In genomic region chr11:73201597-73201996, GRCm38 (mm10) we compare ENCODE assay signal across 14 mouse cellular contexts. TPM values are rescaled to one million over a fixed set of nuclear protein-coding genes. Genes with fewer than 3 reads are reported as not detected.
DNase-seq lines count a peak whose midpoint lies in the region; ATAC-seq and TF ChIP-seq lines count a peak whose summit lies in the region.
"Had no signal": no experiment of that assay in that cellular context is flagged by ENCODE, and none has a peak within 500 bp of the region (broad histone marks: within the 10 kb centered on the region; RNA-seq: fewer than 3 reads in every experiment).

No protein-coding gene starts in this region.

- intact Hi-C loops in heart, postnatal 10 days (cut with DNase I) = no loop called here

- H3K9ac ChIP-seq in forebrain, postnatal 0 days = no peak overlapping the region
- no peak overlapping the region; the same call in 1 of the 2 replicates for H3K9ac ChIP-seq in liver, adult 2 months (ENCODE audit: low read depth, low read length)
- H3K9ac ChIP-seq in liver, embryonic 11.5 days (ENCODE audit: low read depth, low read length) = no peak overlapping the region
- H3K9ac ChIP-seq: embryonic facial prominence, embryonic 12.5 days; heart, embryonic 15.5 days; limb, embryonic 15.5 days had no signal

- no peaks in the 10 kb centered on the region; the same call in 1 of the 2 replicates for H3K27me3 ChIP-seq in forebrain, postnatal 0 days (ENCODE audit: insufficient read depth, low read length)
- H3K27me3 ChIP-seq in forebrain, embryonic 10.5 days (ENCODE audit: poor library complexity, severe bottlenecking) = peaks cover 16% of the 10 kb centered on the region
- H3K27me3 ChIP-seq in liver, adult 2 months (ENCODE audit: control insufficient read depth, insufficient read depth, low read length) = no peaks in the 10 kb centered on the region
- no peaks in the 10 kb centered on the region for H3K27me3 ChIP-seq in liver, embryonic 11.5 days (replicated peaks; ENCODE audit: control insufficient read depth, insufficient read depth, low read length)
- H3K27me3 ChIP-seq in kidney, adult 2 months (replicated peaks; ENCODE audit: control insufficient read depth, insufficient read depth, low read length) = no peaks in the 10 kb centered on the region
- H3K27me3 ChIP-seq: embryonic facial prominence, embryonic 12.5 days; heart, embryonic 15.5 days; limb, embryonic 15.5 days had no signal

- TF ChIP-seq CTCF in forebrain, postnatal 0 days (IDR thresholded peaks at IDR 0.05; ENCODE audit: low read depth) = 0 out of 2 replicates have a peak, but pooled peaks have one; percentile 20
- TF ChIP-seq CTCF in liver, adult 2 months (IDR thresholded peaks at IDR 0.05; ENCODE audit: low read depth, low read length) = no peak
- TF ChIP-seq CTCF in kidney, adult 2 months (conservative IDR thresholded peaks at IDR 0.05; ENCODE audit: insufficient read depth, insufficient read length, low read depth, low read length) = no peak

- H3K79me2 ChIP-seq in liver, adult 2 months (ENCODE audit: control insufficient read depth, insufficient read depth, low read length) = peaks cover 6% of the 10 kb centered on the region; the same call in 1 of the 2 replicates

- no peak overlapping the region for H3K4me3 ChIP-seq in forebrain, postnatal 0 days (ENCODE audit: low read depth, low read length)
- no peak overlapping the region for H3K4me3 ChIP-seq in forebrain, embryonic 10.5 days
- H3K4me3 ChIP-seq in liver, adult 2 months (ENCODE audit: insufficient read depth, low read depth, low read length) = no peak overlapping the region
- H3K4me3 ChIP-seq in liver, embryonic 11.5 days (ENCODE audit: low read depth, low read length) = no peak overlapping the region
- no peak overlapping the region for H3K4me3 ChIP-seq in kidney, adult 2 months (ENCODE audit: insufficient read depth, low read depth, low read length)
- H3K4me3 ChIP-seq: embryonic facial prominence, embryonic 12.5 days; heart, embryonic 15.5 days; limb, embryonic 15.5 days had no signal

- peaks cover 20% of the 10 kb centered on the region for H3K4me1 ChIP-seq in forebrain, postnatal 0 days (ENCODE audit: insufficient read depth)
- peaks cover 20% of the 10 kb centered on the region for H3K4me1 ChIP-seq in forebrain, embryonic 10.5 days
- peaks cover 12% of the 10 kb centered on the region for H3K4me1 ChIP-seq in liver, adult 2 months (ENCODE audit: control insufficient read depth, insufficient read depth, low read length)
- H3K4me1 ChIP-seq in liver, embryonic 11.5 days (replicated peaks; ENCODE audit: control insufficient read depth, insufficient read depth, low read length) = peaks cover 5% of the 10 kb centered on the region
- H3K4me1 ChIP-seq in kidney, adult 2 months (ENCODE audit: control insufficient read depth, insufficient read depth, low read length) = peaks cover 8% of the 10 kb centered on the region; the same call in 1 of the 2 replicates

- peaks cover 3% of the 10 kb centered on the region; the same call in 1 of the 2 replicates for H3K36me3 ChIP-seq in forebrain, postnatal 0 days (ENCODE audit: insufficient read depth)
- H3K36me3 ChIP-seq in forebrain, embryonic 10.5 days (replicated peaks) = no peaks in the 10 kb centered on the region
- H3K36me3 ChIP-seq in liver, adult 2 months (ENCODE audit: control insufficient read depth, insufficient read depth, low read length) = peaks cover 15% of the 10 kb centered on the region; the same call in 1 of the 2 replicates
- H3K36me3 ChIP-seq in liver, embryonic 11.5 days (ENCODE audit: control insufficient read depth, insufficient read depth, low read length) = no peaks in the 10 kb centered on the region
- no peaks in the 10 kb centered on the region for H3K36me3 ChIP-seq in kidney, adult 2 months (ENCODE audit: control insufficient read depth, insufficient read depth, low read length)
- H3K36me3 ChIP-seq: embryonic facial prominence, embryonic 12.5 days; heart, embryonic 15.5 days; limb, embryonic 15.5 days had no signal

- no peaks in the 10 kb centered on the region for H3K9me3 ChIP-seq in forebrain, postnatal 0 days (ENCODE audit: low read length)
- H3K9me3 ChIP-seq in forebrain, embryonic 10.5 days = no peaks in the 10 kb centered on the region
- no peaks in the 10 kb centered on the region for H3K9me3 ChIP-seq in liver, embryonic 11.5 days (ENCODE audit: control insufficient read depth, low read length)
- H3K9me3 ChIP-seq: embryonic facial prominence, embryonic 12.5 days; heart, embryonic 15.5 days; limb, embryonic 15.5 days had no signal

- no peak overlapping the region for H3K4me2 ChIP-seq in forebrain, postnatal 0 days (ENCODE audit: low read depth)
- H3K4me2 ChIP-seq in liver, embryonic 11.5 days = no peak overlapping the region
- H3K4me2 ChIP-seq: embryonic facial prominence, embryonic 12.5 days; heart, embryonic 15.5 days; limb, embryonic 15.5 days had no signal

- 26% methylated on average over 4 of the region's 4 CpGs for WGBS in forebrain, postnatal 0 days
- WGBS in forebrain, embryonic 10.5 days = 41% methylated on average over 4 of the region's 4 CpGs
- WGBS in liver, adult 2 months = 44% methylated on average over 4 of the region's 4 CpGs
- WGBS in liver, embryonic 11.5 days = 42% methylated on average over 4 of the region's 4 CpGs
- WGBS in kidney, adult 2 months = 50% methylated on average over 4 of the region's 4 CpGs

- no peak for TF ChIP-seq POLR2A in liver, adult 2 months (IDR thresholded peaks at IDR 0.05; ENCODE audit: extremely low read depth, insufficient read depth, low read length)
- no peak for TF ChIP-seq POLR2A in kidney, adult 2 months (IDR thresholded peaks at IDR 0.05; ENCODE audit: low read depth, low read length)

- no peak for ATAC-seq in forebrain, postnatal 0 days
- ATAC-seq in liver, embryonic 11.5 days (replicated peaks; ENCODE audit: low FRiP score) = no peak
- ATAC-seq: forebrain, embryonic 14.5 days had no signal

- H3K27ac ChIP-seq in forebrain, postnatal 0 days (ENCODE audit: low read depth, low read length) = no peak overlapping the region
- no peak overlapping the region for H3K27ac ChIP-seq in forebrain, embryonic 10.5 days
- peak overlapping the region; percentile 45 for H3K27ac ChIP-seq in liver, adult 2 months (replicated peaks; ENCODE audit: insufficient read depth, low read depth, low read length)
- no peak overlapping the region for H3K27ac ChIP-seq in liver, embryonic 11.5 days (ENCODE audit: low read depth, low read length)
- no peak overlapping the region for H3K27ac ChIP-seq in kidney, adult 2 months (ENCODE audit: insufficient read depth, low read depth, low read length)
- H3K27ac ChIP-seq: embryonic facial prominence, embryonic 12.5 days; heart, embryonic 15.5 days; limb, embryonic 15.5 days had no signal

- DNase-seq in forebrain, postnatal 0 days = no peak
- DNase-seq in forebrain, embryonic 10.5 days (ENCODE audit: extremely low spot score, low spot score) = no peak
- DNase-seq in liver, adult 2 months (ENCODE audit: extremely low read depth, low read depth, low spot score) = no peak
- no peak for DNase-seq in liver, embryonic 11.5 days (ENCODE audit: low spot score)
- DNase-seq in ES-CJ7 (ENCODE audit: low read depth, low spot score) = peak; percentile 21
- DNase-seq in heart, postnatal 10 days = peak; percentile 40 to 57
- DNase-seq in adrenal gland, adult 18-20 months (ENCODE audit: low spot score in 2 of 2) = no peak
- DNase-seq in kidney, adult 2 months = no peak

RNA-seq across cellular contexts. Expression of gene Shpk, which starts 2.3 kb away (rescaled TPM):
- 0.85 and 1.8 TPM in 2 replicates for total RNA-seq in forebrain, postnatal 0 days (2014; rRNA removed)
- polyA plus RNA-seq in forebrain, postnatal 0 days (2015; fragmentation: Nextera tagmentation; extraction: Ambion mirVana) = 1.5 and 2.2 TPM in 2 replicates
- polyA plus RNA-seq in forebrain, embryonic 10.5 days (2016; fragmentation: Nextera tagmentation; extraction: Ambion mirVana) = 0.69 and 0.81 TPM in 2 replicates
- total RNA-seq in liver, adult 2 months (2014; rRNA removed) = 38.3 and 38.6 TPM in 2 replicates
- polyA plus RNA-seq in liver, adult 2 months (2012; rRNA removed) = 43.5 and 44.5 TPM in 2 replicates
- 2.6 and 2.7 TPM in 2 replicates for polyA plus RNA-seq in liver, embryonic 11.5 days (2014; fragmentation: Nextera tagmentation; extraction: Ambion mirVana)
- 1 to 10 TPM; 1.5 to 2.0 TPM for total RNA-seq in heart, postnatal 10 days (2021)
- 10 to 100 TPM in 1 of 2 experiments, 1 to 10 TPM in 1; 7.1 to 11.7 TPM for total RNA-seq in adrenal gland, adult 18-20 months (2021)
- 17.7 and 18.5 TPM in 2 replicates for polyA plus RNA-seq in kidney, adult 2 months (2012; rRNA removed)

RNA-seq across cellular contexts. Expression of gene Ctns, which starts 2.8 kb away (rescaled TPM):
- 15.3 and 17.0 TPM in 2 replicates for total RNA-seq in forebrain, postnatal 0 days (2014; rRNA removed)
- 9.6 and 12.7 TPM in 2 replicates for polyA plus RNA-seq in forebrain, postnatal 0 days (2015; fragmentation: Nextera tagmentation; extraction: Ambion mirVana)
- polyA plus RNA-seq in forebrain, embryonic 10.5 days (2016; fragmentation: Nextera tagmentation; extraction: Ambion mirVana) = 14.8 and 16.1 TPM in 2 replicates
- 11.5 and 15.6 TPM in 2 replicates for total RNA-seq in liver, adult 2 months (2014; rRNA removed)
- 13.1 and 16.6 TPM in 2 replicates for polyA plus RNA-seq in liver, adult 2 months (2012; rRNA removed)
- 11.7 and 12.3 TPM in 2 replicates for polyA plus RNA-seq in liver, embryonic 11.5 days (2014; fragmentation: Nextera tagmentation; extraction: Ambion mirVana)
- total RNA-seq in heart, postnatal 10 days (2021) = 10 to 100 TPM; 11.7 to 13.9 TPM
- 10 to 100 TPM; 16.5 to 18.8 TPM for total RNA-seq in adrenal gland, adult 18-20 months (2021)
- 37.1 and 37.5 TPM in 2 replicates for polyA plus RNA-seq in kidney, adult 2 months (2012; rRNA removed)

RNA-seq across cellular contexts. Expression of gene Tax1bp3, which starts 24.7 kb away (rescaled TPM):
- total RNA-seq in forebrain, postnatal 0 days (2014; rRNA removed) = 52.2 and 59.5 TPM in 2 replicates
- polyA plus RNA-seq in forebrain, postnatal 0 days (2015; fragmentation: Nextera tagmentation; extraction: Ambion mirVana) = 122 and 137 TPM in 2 replicates
- polyA plus RNA-seq in forebrain, embryonic 10.5 days (2016; fragmentation: Nextera tagmentation; extraction: Ambion mirVana) = 143 TPM in 2 replicates
- 11.5 and 13.2 TPM in 2 replicates for total RNA-seq in liver, adult 2 months (2014; rRNA removed)
- 16.6 and 19.4 TPM in 2 replicates for polyA plus RNA-seq in liver, adult 2 months (2012; rRNA removed)
- 81.1 and 85.3 TPM in 2 replicates for polyA plus RNA-seq in liver, embryonic 11.5 days (2014; fragmentation: Nextera tagmentation; extraction: Ambion mirVana)
- 100 to 1,000 TPM in 1 of 2 experiments, 10 to 100 TPM in 1; 89.1 to 105 TPM for total RNA-seq in heart, postnatal 10 days (2021)
- 10 to 100 TPM; 70.0 to 91.8 TPM for total RNA-seq in adrenal gland, adult 18-20 months (2021)
- 86.5 and 104 TPM in 2 replicates for polyA plus RNA-seq in kidney, adult 2 months (2012; rRNA removed)

RNA-seq across cellular contexts. Expression of gene Emc6, which starts 24.8 kb away (rescaled TPM):
- 127 and 153 TPM in 2 replicates for total RNA-seq in forebrain, postnatal 0 days (2014; rRNA removed)
- 182 and 219 TPM in 2 replicates for polyA plus RNA-seq in forebrain, postnatal 0 days (2015; fragmentation: Nextera tagmentation; extraction: Ambion mirVana)
- 135 and 138 TPM in 2 replicates for polyA plus RNA-seq in forebrain, embryonic 10.5 days (2016; fragmentation: Nextera tagmentation; extraction: Ambion mirVana)
- total RNA-seq in liver, adult 2 months (2014; rRNA removed) = 80.9 and 90.9 TPM in 2 replicates
- polyA plus RNA-seq in liver, adult 2 months (2012; rRNA removed) = 63.8 and 74.6 TPM in 2 replicates
- polyA plus RNA-seq in liver, embryonic 11.5 days (2014; fragmentation: Nextera tagmentation; extraction: Ambion mirVana) = 145 and 148 TPM in 2 replicates
- total RNA-seq in heart, postnatal 10 days (2021) = 10 to 100 TPM; 71.4 to 82.7 TPM
- total RNA-seq in adrenal gland, adult 18-20 months (2021) = 10 to 100 TPM; 77.7 to 94.3 TPM
- polyA plus RNA-seq in kidney, adult 2 months (2012; rRNA removed) = 77.6 and 91.0 TPM in 2 replicates

RNA-seq across cellular contexts. Expression of gene Trpv1, which starts 32.5 kb away (rescaled TPM):
- total RNA-seq in forebrain, postnatal 0 days (2014; rRNA removed) = 0.38 TPM in 2 replicates
- 0.22 and 0.38 TPM in 2 replicates for polyA plus RNA-seq in forebrain, postnatal 0 days (2015; fragmentation: Nextera tagmentation; extraction: Ambion mirVana)
- polyA plus RNA-seq in forebrain, embryonic 10.5 days (2016; fragmentation: Nextera tagmentation; extraction: Ambion mirVana) = not detected in 2 replicates
- total RNA-seq in liver, adult 2 months (2014; rRNA removed) = 0.18 and 0.20 TPM in 2 replicates
- polyA plus RNA-seq in liver, adult 2 months (2012; rRNA removed) = 0.06 and 0.28 TPM in 2 replicates
- not detected in 2 replicates for polyA plus RNA-seq in liver, embryonic 11.5 days (2014; fragmentation: Nextera tagmentation; extraction: Ambion mirVana)
- not detected for total RNA-seq in heart, postnatal 10 days (2021)
- under 1 TPM; 0.27 to 0.80 TPM for total RNA-seq in adrenal gland, adult 18-20 months (2021)
- 0.16 and 0.18 TPM in 2 replicates for polyA plus RNA-seq in kidney, adult 2 months (2012; rRNA removed)
- total RNA-seq: monocyte, adult 5-6 weeks had no signal
- polyA plus RNA-seq: forebrain, embryonic 14.5 days; spleen, adult 2 months had no signal

Comparison
In these comparisons a context has a peak if more than half of its experiments do, and no peak if none do; other contexts are left out.
1. DNase-seq: peak in ES-CJ7 (single experiment) and heart, postnatal 10 days (2 of 2); none in forebrain, postnatal 0 days (single experiment), forebrain, embryonic 10.5 days (single experiment), liver, adult 2 months (single experiment), liver, embryonic 11.5 days (single experiment), adrenal gland, adult 18-20 months (0 of 2) and kidney, adult 2 months (single experiment).